Mouse (Mus musculus) adrenal gland, postnatal 10 days (tissue): ENCODE data around the gene Olfr564. TPM values are rescaled to one million over a fixed set of nuclear protein-coding genes. Genes with fewer than 3 reads are reported as not detected.

ENCODE experiments used
- DNase-seq: peaks from one replicate; pipeline ENCODE4 v3.0.0; 2021; ENCODE audit warnings: mixed read lengths
- long read RNA-seq, 2 experiments: library from polyadenylated mRNA; stranded (forward); transcript quantifications; one replicate each; pipeline ENCODE4 v2.0.0; 2021
- total RNA-seq, 2 experiments: library from RNA; stranded (reverse); gene quantifications; 2 replicates each; pipeline ENCODE4 v1.2.3; 2021

Gene Olfr564
- total RNA-seq, result not detected
- long read RNA-seq, experiment 1, result 0 reads
- long read RNA-seq, experiment 2, result 0 reads

- no peak for DNase-seq
Measured at GRCm38 (mm10) chr7:102803180-102803579, at the start of gene Olfr564. Olfr564 (plus strand) TSS chr7:102803480.

GRCm38 (mm10) chr7:102759266-102759665, 44.0 kb upstream of the Olfr564 start, which contains the start of the genes Olfr560 and Olfr78:
Olfr560 (minus strand) TSS chr7:102759366.
Olfr78 (minus strand) TSS chr7:102759471.
- DNase-seq, result no peak

GRCm38 (mm10) chr7:102770921-102771320, 32.4 kb upstream of the Olfr564 start, which contains the start of gene Olfr561:
Olfr561 (plus strand) TSS chr7:102771221.
- no peak for DNase-seq

Other genes starting within 250 kb of the Olfr564 start
- gene Trim21, start 238.0 kb upstream of the Olfr564 start, total RNA-seq, result 10 to 100 TPM; 10.1 to 15.8 TPM
- gene Olfr550, start 232.0 kb upstream of the Olfr564 start, total RNA-seq, result not detected
- gene Olfr551, start 211.6 kb upstream of the Olfr564 start, total RNA-seq, result not detected
- gene Olfr552, start 205.7 kb upstream of the Olfr564 start, total RNA-seq, result under 1 TPM in 1 of 2 experiments, not detected in 1; 0.12 TPM
- not detected for gene Olfr553, start 185.3 kb upstream of the Olfr564 start, total RNA-seq
- gene Olfr554, start 165.0 kb upstream of the Olfr564 start, total RNA-seq, result not detected
- not detected for gene Olfr555, start 144.7 kb upstream of the Olfr564 start, total RNA-seq
- not detected for gene Olfr556, start 138.6 kb upstream of the Olfr564 start, total RNA-seq
- gene Trim68, start 116.2 kb upstream of the Olfr564 start, total RNA-seq, result 10 to 100 TPM in 1 of 2 experiments, 1 to 10 TPM in 1; 6.1 to 14.3 TPM
- gene Olfr557, start 107.6 kb upstream of the Olfr564 start, total RNA-seq, result not detected
- gene Olfr558, start 101.3 kb upstream of the Olfr564 start, total RNA-seq, result 1 to 10 TPM; 1.4 to 2.6 TPM
- gene Olfr33, start 84.4 kb upstream of the Olfr564 start, total RNA-seq, result not detected
- gene Olfr559, start 76.0 kb upstream of the Olfr564 start, total RNA-seq, result not detected
- not detected for gene Olfr560, start 44.1 kb upstream of the Olfr564 start, total RNA-seq
- gene Olfr78, start 44.0 kb upstream of the Olfr564 start, total RNA-seq, result 1 to 10 TPM; 1.5 to 2.6 TPM
- gene Olfr561, start 32.3 kb upstream of the Olfr564 start, total RNA-seq, result not detected
- not detected for gene Olfr566, start 55.3 kb downstream of the Olfr564 start, total RNA-seq
- gene Olfr568, start 73.6 kb downstream of the Olfr564 start, total RNA-seq, result not detected
- not detected for gene Olfr569, start 87.4 kb downstream of the Olfr564 start, total RNA-seq
- gene Olfr570, start 91.1 kb downstream of the Olfr564 start, total RNA-seq, result not detected
- gene Olfr571, start 114.1 kb downstream of the Olfr564 start, total RNA-seq, result not detected
- not detected for gene Olfr572, start 120.9 kb downstream of the Olfr564 start, total RNA-seq
- not detected for gene Olfr573-ps1, start 139.1 kb downstream of the Olfr564 start, total RNA-seq
- gene Olfr574, start 145.0 kb downstream of the Olfr564 start, total RNA-seq, result not detected
- gene Olfr575, start 155.3 kb downstream of the Olfr564 start, total RNA-seq, result not detected
- not detected for gene Olfr576, start 159.2 kb downstream of the Olfr564 start, total RNA-seq
- gene Olfr577, start 172.5 kb downstream of the Olfr564 start, total RNA-seq, result not detected
- gene Olfr578, start 185.8 kb downstream of the Olfr564 start, total RNA-seq, result not detected
- not detected for gene Olfr582, start 234.5 kb downstream of the Olfr564 start, total RNA-seq
- gene Olfr583, start 247.8 kb downstream of the Olfr564 start, total RNA-seq, result not detected